Mouse (Mus musculus): ENCODE results near the gene Htatip2.

Gene Htatip2

GRCm38 (mm10) chr7:49758934-49759571 is at the start of gene Htatip2:
Htatip2 (plus strand) TSS chr7:49759115.
- peak; percentile 55 for DNase-seq (ENCODE audit: low spot score)

GRCm38 (mm10) chr7:49709381-49710021 is 49.4 kb upstream of the Htatip2 start:
- no peak for DNase-seq (ENCODE audit: low spot score)

GRCm38 (mm10) chr7:49717942-49718733 is 40.8 kb upstream of the Htatip2 start:
- DNase-seq (ENCODE audit: low spot score), result no peak

- DNase-seq (ENCODE audit: low spot score), result no peak
Observed at GRCm38 (mm10) chr7:49734342-49734741, 24.6 kb upstream of the Htatip2 start.

- no peak for DNase-seq (ENCODE audit: low spot score)
Observed at GRCm38 (mm10) chr7:49739448-49739847, 19.5 kb upstream of the Htatip2 start.

- no peak for DNase-seq (ENCODE audit: low spot score)
Observed at GRCm38 (mm10) chr7:49741474-49741873, 17.4 kb upstream of the Htatip2 start.

GRCm38 (mm10) chr7:49741923-49742322 is 17.0 kb upstream of the Htatip2 start:
- no peak for DNase-seq (ENCODE audit: low spot score)

GRCm38 (mm10) chr7:49751148-49751547 is 7.8 kb upstream of the Htatip2 start:
- no peak for DNase-seq (ENCODE audit: low spot score)

GRCm38 (mm10) chr7:49752730-49753506 is 6.0 kb upstream of the Htatip2 start:
- peak; percentile 38 for DNase-seq (ENCODE audit: low spot score)

GRCm38 (mm10) chr7:49754767-49755166 is 4.1 kb upstream of the Htatip2 start:
- DNase-seq (ENCODE audit: low spot score), result peak; percentile 62

- DNase-seq (ENCODE audit: low spot score), result peak; percentile 40
Observed at GRCm38 (mm10) chr7:49762605-49763004, 3.7 kb downstream of the Htatip2 start.

- no peak for DNase-seq (ENCODE audit: low spot score)
Observed at GRCm38 (mm10) chr7:49764011-49764716, 5.2 kb downstream of the Htatip2 start.

GRCm38 (mm10) chr7:49766166-49766565 is 7.3 kb downstream of the Htatip2 start:
- DNase-seq (ENCODE audit: low spot score), result no peak

GRCm38 (mm10) chr7:49768509-49768908 is 9.6 kb downstream of the Htatip2 start:
- no peak for DNase-seq (ENCODE audit: low spot score)

- DNase-seq (ENCODE audit: low spot score), result no peak
Observed at GRCm38 (mm10) chr7:49774396-49774795, 15.5 kb downstream of the Htatip2 start.

GRCm38 (mm10) chr7:49777585-49777984 is 18.7 kb downstream of the Htatip2 start:
- no peak for DNase-seq (ENCODE audit: low spot score)

GRCm38 (mm10) chr7:49778114-49778901 is 19.4 kb downstream of the Htatip2 start, which contains the start of gene Prmt3:
Prmt3 (plus strand) TSS chr7:49778346.
- DNase-seq (ENCODE audit: low spot score), result peak; percentile 99

- no peak for DNase-seq (ENCODE audit: low spot score)
Observed at GRCm38 (mm10) chr7:49778904-49779615, 20.1 kb downstream of the Htatip2 start.

- no peak for DNase-seq (ENCODE audit: low spot score)
Observed at GRCm38 (mm10) chr7:49783017-49783416, 24.1 kb downstream of the Htatip2 start.

- no peak for DNase-seq (ENCODE audit: low spot score)
Observed at GRCm38 (mm10) chr7:49785141-49785540, 26.2 kb downstream of the Htatip2 start.

All from urinary bladder, postnatal 25 days (tissue).